Mouse (Mus musculus) stomach, postnatal 0 days (tissue): ENCODE measurements around the gene Foxn1. TPM values are rescaled to one million over a fixed set of nuclear protein-coding genes. Genes with fewer than 3 reads are reported as not detected.

ENCODE experiments used
- ATAC-seq: fragments of 200-750 bp; cut with Nextera tagmentation; 2 replicates; pipeline ENCODE4 v1.8.0; 2017; ENCODE audit not compliant: low FRiP score, low TSS enrichment
- DNase-seq: peaks from one replicate; pipeline ENCODE4 v3.0.0-alpha.2; 2016; ENCODE audit warnings: low spot score
- H3K27ac ChIP-seq: fragments of 300-500 bp; sonication (generic); replicated peaks from 2 replicates; pipeline ENCODE4 v1.5.1; 2014; ENCODE audit warnings: mild to moderate bottlenecking, control low read depth
- H3K27me3 ChIP-seq: fragments of 300-500 bp; sonication (generic); 2 replicates; pipeline ENCODE4 v1.6.1; 2014; ENCODE audit warnings: low read length; ENCODE audit not compliant: control insufficient read depth, insufficient read depth
- H3K36me3 ChIP-seq: fragments of 300-500 bp; sonication (generic); 2 replicates; pipeline ENCODE4 v1.6.1; 2014; ENCODE audit warnings: low read length, mixed read lengths; ENCODE audit not compliant: control insufficient read depth, insufficient read depth
- H3K4me1 ChIP-seq: fragments of 300-500 bp; sonication (generic); replicated peaks from 2 replicates; pipeline ENCODE4 v1.6.1; 2014; ENCODE audit warnings: antibody characterized with exemption; ENCODE audit not compliant: control insufficient read depth, insufficient read depth
- H3K4me2 ChIP-seq: fragments of 300-500 bp; sonication (generic); replicated peaks from 2 replicates; pipeline ENCODE4 v1.6.1; 2014; ENCODE audit warnings: low read depth, mild to moderate bottlenecking, control low read depth, moderate library complexity
- H3K4me3 ChIP-seq: fragments of 300-500 bp; sonication (generic); 2 replicates; pipeline ENCODE4 v1.5.1; 2014; ENCODE audit warnings: low read depth, low read length, control low read depth
- H3K9ac ChIP-seq: fragments of 300-500 bp; sonication (generic); 2 replicates; pipeline ENCODE4 v1.6.1; 2014; ENCODE audit warnings: mild to moderate bottlenecking, low read length, control low read depth, mixed read lengths
- H3K9me3 ChIP-seq: fragments of 300-500 bp; sonication (generic); 2 replicates; pipeline ENCODE4 v1.6.1; 2016; ENCODE audit warnings: low read length; ENCODE audit not compliant: control insufficient read depth
- CTCF ChIP-seq: IDR thresholded peaks from 2 replicates; pipeline ENCODE4 v1.5.1; 2016; ENCODE audit warnings: antibody characterized with exemption, low read depth, mild to moderate bottlenecking, moderate library complexity
- EP300 ChIP-seq: optimal IDR thresholded peaks from 2 replicates; pipeline ENCODE3; 2016; ENCODE audit warnings: antibody characterized with exemption
- WGBS: fragments of 180-500 bp; shearing (Covaris S2); extraction: QIAGEN DNeasy Blood & Tissue Kit; methylation state at CpG from one replicate; pipeline ENCODE4 v1.1.7; 2014; 5-methylcytosine and 5-hydroxymethylcytosine counted together
- polyA plus RNA-seq: library from polyadenylated mRNA; unstranded; fragments of >200 nt; fragmentation: Nextera tagmentation; extraction: Ambion mirVana; gene quantifications from 2 replicates; pipeline ENCODE4 v1.2.1, GENCODE M21; 2015

Gene Foxn1
- polyA plus RNA-seq, 1 experiment from 2014 or later = 1.9 TPM

GRCm38 (mm10) chr11:78380996-78381395, 5.4 kb downstream of the Foxn1 start:
- Histone ChIP-seq H3K4me3 (no peak overlapping the region), H3K27me3 (no peaks in the 10 kb centered on the region), H3K36me3 (no peaks in the 10 kb centered on the region), H3K9me3 (no peaks in the 10 kb centered on the region), H3K27ac (no peak overlapping the region), H3K4me2 (no peak overlapping the region), H3K4me1 (no peaks in the 10 kb centered on the region), H3K9ac (no peak overlapping the region)
- 66% methylated on average over 3 of the region's 3 CpGs for WGBS
- no peak for DNase-seq
- TF ChIP-seq CTCF (no peak), EP300 (no peak)
- no peak for ATAC-seq

- no peak for ATAC-seq
- 60% methylated on average over 4 of the region's 4 CpGs for WGBS
- no peaks in the 10 kb centered on the region for H3K36me3 ChIP-seq
- H3K4me2 ChIP-seq = no peak overlapping the region
- H3K4me1 ChIP-seq = no peaks in the 10 kb centered on the region
- no peak for DNase-seq
- H3K4me3 ChIP-seq = no peak overlapping the region
- TF ChIP-seq CTCF = no peak
- no peak for TF ChIP-seq EP300
- no peak overlapping the region for H3K27ac ChIP-seq
- no peaks in the 10 kb centered on the region for H3K9me3 ChIP-seq
- no peak overlapping the region for H3K9ac ChIP-seq
- H3K27me3 ChIP-seq = no peaks in the 10 kb centered on the region
Observed at GRCm38 (mm10) chr11:78380351-78380750, 6.0 kb downstream of the Foxn1 start.

DNA sequence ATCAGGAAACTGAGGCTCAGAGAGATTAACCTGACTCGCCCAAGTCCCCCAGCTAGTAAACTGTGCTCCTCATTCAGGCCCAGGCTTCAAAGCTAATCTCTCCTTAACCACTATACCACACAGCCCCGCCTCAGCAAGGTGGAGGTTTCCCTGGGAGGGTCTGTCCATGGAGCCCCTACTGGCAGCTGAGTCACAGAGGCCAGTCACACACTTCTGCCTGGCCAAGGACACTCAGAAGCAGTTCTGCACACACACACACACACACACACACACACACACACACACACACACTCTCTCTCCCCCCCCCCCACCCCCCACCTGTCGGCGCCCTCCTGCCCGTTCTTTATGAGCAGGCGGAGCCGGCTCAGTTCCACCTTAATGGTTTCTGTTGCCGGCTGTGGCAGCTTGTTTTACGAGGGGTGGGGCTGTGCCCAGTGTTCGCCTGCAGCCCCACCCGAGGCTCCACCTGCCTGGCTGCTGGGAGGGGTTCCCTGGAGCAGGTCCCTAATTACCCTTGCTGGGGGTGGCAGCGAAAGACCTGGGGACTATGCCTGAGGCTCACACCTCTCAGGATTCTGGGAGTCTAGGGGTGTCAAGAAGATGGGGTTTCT, 8.7 kb downstream of the Foxn1 start:
- H3K4me2 ChIP-seq = no peak overlapping the region
- ATAC-seq (peak; percentile 62), DNase-seq (peak; percentile 59)
- 16% methylated on average over 12 of the region's 12 CpGs for WGBS
- no peaks in the 10 kb centered on the region for H3K9me3 ChIP-seq
- H3K27ac ChIP-seq = no peak overlapping the region
- H3K4me1 ChIP-seq = no peaks in the 10 kb centered on the region
- no peak for TF ChIP-seq CTCF
- TF ChIP-seq EP300 = no peak
- no peaks in the 10 kb centered on the region for H3K36me3 ChIP-seq
- no peak overlapping the region for H3K4me3 ChIP-seq
- H3K9ac ChIP-seq = no peak overlapping the region
- no peaks in the 10 kb centered on the region for H3K27me3 ChIP-seq

DNA sequence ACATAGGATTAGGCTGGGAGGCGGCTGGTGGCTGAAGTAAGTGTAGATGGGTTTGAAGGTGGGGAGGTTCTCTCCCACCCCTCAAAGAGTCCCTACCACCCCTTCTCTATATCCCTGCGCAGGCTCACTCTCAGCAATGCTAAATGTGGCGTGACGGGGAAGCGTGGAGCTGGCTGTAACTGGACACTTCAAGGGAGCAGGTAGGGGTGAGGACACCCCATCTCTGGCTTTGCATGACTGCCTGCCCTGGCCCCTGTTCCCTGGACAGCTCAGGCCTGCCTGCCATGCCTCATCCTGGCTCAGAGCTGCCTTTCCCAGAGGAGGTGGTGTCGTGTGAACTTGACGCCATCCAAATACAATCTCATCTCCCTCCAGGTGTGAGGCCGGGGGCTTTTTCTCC, 12.2 kb downstream of the Foxn1 start:
- no peaks in the 10 kb centered on the region; the same call in 1 of the 2 replicates for H3K4me1 ChIP-seq
- ATAC-seq (no peak), DNase-seq (no peak)
- TF ChIP-seq CTCF (no peak), EP300 (no peak)
- WGBS = 73% methylated on average over 8 of the region's 8 CpGs
- H3K27ac ChIP-seq = no peak overlapping the region
- H3K9ac ChIP-seq = no peak overlapping the region
- no peak overlapping the region for H3K4me2 ChIP-seq
- no peaks in the 10 kb centered on the region for H3K27me3 ChIP-seq
- H3K4me3 ChIP-seq = no peak overlapping the region
- H3K9me3 ChIP-seq = no peaks in the 10 kb centered on the region
- no peaks in the 10 kb centered on the region for H3K36me3 ChIP-seq

GRCm38 (mm10) chr11:78372610-78373009, 13.7 kb downstream of the Foxn1 start:
- 51% methylated on average over 7 of the region's 7 CpGs for WGBS
- Histone ChIP-seq H3K9ac (no peak overlapping the region), H3K36me3 (no peaks in the 10 kb centered on the region), H3K9me3 (no peaks in the 10 kb centered on the region), H3K4me3 (no peak overlapping the region), H3K27me3 (no peaks in the 10 kb centered on the region), H3K27ac (no peak overlapping the region), H3K4me2 (no peak overlapping the region), H3K4me1 (no peaks in the 10 kb centered on the region; the same call in 1 of the 2 replicates)
- DNase-seq = no peak
- no peak for TF ChIP-seq EP300
- TF ChIP-seq CTCF = no peak
- ATAC-seq = no peak

GRCm38 (mm10) chr11:78372166-78372565, 14.2 kb downstream of the Foxn1 start:
- TF ChIP-seq CTCF = no peak
- no peak for TF ChIP-seq EP300
- Histone ChIP-seq H3K9ac (no peak overlapping the region), H3K4me1 (no peaks in the 10 kb centered on the region; the same call in 1 of the 2 replicates), H3K27ac (no peak overlapping the region), H3K27me3 (no peaks in the 10 kb centered on the region), H3K4me3 (no peak overlapping the region), H3K4me2 (no peak overlapping the region), H3K36me3 (no peaks in the 10 kb centered on the region), H3K9me3 (no peaks in the 10 kb centered on the region)
- no peak for ATAC-seq
- WGBS = 77% methylated on average over 3 of the region's 3 CpGs
- no peak for DNase-seq
